Mouse (Mus musculus) megakaryocyte, embryonic 14.5 days (primary cell): Measurements from ENCODE around the gene Clip3. TPM values are rescaled to one million over a fixed set of nuclear protein-coding genes. Genes with fewer than 3 reads are reported as not detected.

Source experiments
- H3K27me3 ChIP-seq: replicated peaks from 2 replicates; pipeline ENCODE3; 2012; ENCODE audit warnings: inconsistent platforms
- H3K36me3 ChIP-seq: replicated peaks from 2 replicates; pipeline ENCODE3; 2012; ENCODE audit warnings: low read length, inconsistent platforms, mixed read lengths
- H3K4me1 ChIP-seq: 2 replicates; pipeline ENCODE4 v1.6.1; 2012; ENCODE audit warnings: inconsistent platforms
- H3K4me3 ChIP-seq: replicated peaks from 2 replicates; pipeline ENCODE3; 2012; ENCODE audit warnings: moderate library complexity, mild to moderate bottlenecking, inconsistent platforms
- H3K9me3 ChIP-seq: 2 replicates; pipeline ENCODE4 v1.6.1; 2012; ENCODE audit warnings: inconsistent platforms
- FLI1 ChIP-seq: IDR thresholded peaks from 2 replicates; pipeline ENCODE4 v1.6.1; 2012; ENCODE audit warnings: low read length, inconsistent platforms, mixed read lengths
- GATA1 ChIP-seq: IDR thresholded peaks from 3 replicates; pipeline ENCODE4 v1.6.1; 2012; ENCODE audit warnings: mixed read lengths, low read length, inconsistent platforms, borderline replicate concordance
- polyA plus RNA-seq: library from polyadenylated mRNA; stranded (reverse); fragments of >175 nt; gene quantifications from 2 replicates; pipeline ENCODE4 v1.2.3, GENCODE M21; 2012; ENCODE audit warnings: low replicate concordance; ENCODE audit not compliant: insufficient read depth

The Clip3 gene
- polyA plus RNA-seq, 1 experiment = 0.34 TPM

DNA sequence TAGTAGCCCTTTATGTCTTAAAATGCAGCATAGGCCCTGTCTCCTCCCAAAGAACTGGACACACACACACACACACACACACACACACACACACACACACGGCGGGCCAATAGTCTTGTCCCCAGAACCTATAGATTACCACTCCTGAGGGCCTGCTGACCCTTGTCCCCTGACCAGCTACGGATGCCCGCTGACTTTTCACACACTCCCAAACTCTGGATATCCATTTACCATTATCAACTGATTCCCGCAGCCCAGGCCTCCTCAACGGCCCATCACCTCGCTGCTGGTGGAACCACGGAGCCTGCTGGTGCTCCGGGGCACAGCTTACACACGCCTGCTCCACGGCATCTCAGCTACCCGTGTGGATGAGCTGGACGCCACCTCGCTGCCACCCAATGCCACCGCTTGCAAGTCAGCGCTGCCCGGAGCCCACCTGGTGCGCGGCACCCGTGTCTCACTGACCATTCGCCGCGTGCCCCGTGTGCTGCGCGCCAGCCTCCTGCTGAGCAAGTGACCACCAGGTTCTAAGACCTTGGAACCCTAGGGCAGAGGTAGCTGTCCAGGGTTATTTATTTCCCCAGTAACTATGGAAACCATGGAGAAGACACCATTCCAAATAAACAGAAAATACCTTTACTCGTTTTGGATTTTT, 22.3 kb downstream of the Clip3 start:
- peaks cover 40% of the 10 kb centered on the region for H3K4me1 ChIP-seq
- no peaks in the 10 kb centered on the region for H3K9me3 ChIP-seq
- TF ChIP-seq GATA1 (no peak), FLI1 (no peak)
- H3K36me3 ChIP-seq = peaks cover 42% of the 10 kb centered on the region
- H3K4me3 ChIP-seq = no peak overlapping the region
- no peaks in the 10 kb centered on the region for H3K27me3 ChIP-seq

DNA sequence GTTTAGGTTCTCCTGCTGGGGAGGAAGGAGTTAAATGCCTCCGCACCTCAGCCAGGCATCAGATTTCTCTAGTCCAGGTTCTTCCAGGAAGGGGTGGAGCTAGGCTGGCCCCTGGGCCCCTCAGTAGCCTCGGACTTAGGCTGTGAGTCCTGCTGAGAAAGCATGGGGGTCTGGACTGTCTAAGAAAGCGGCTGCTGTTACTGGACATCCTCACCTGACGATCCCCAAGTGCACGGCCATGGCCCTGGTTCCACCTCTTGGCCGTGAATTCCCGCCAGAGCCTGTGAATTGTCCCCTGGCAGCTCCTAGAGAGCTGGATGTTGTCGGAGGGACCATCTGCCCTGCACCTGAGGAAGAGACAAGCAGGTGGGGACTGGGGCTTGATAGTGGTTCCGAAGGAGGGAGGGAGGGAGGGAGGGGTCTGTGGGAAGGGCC, 23.2 kb downstream of the Clip3 start, which contains the start of gene Syne4:
Gene Syne4, plus strand, starts transcription at position 87 of the 435 bp plus-strand sequence.
- TF ChIP-seq GATA1 (no peak), FLI1 (no peak)
- no peaks in the 10 kb centered on the region for H3K27me3 ChIP-seq
- H3K36me3 ChIP-seq = peaks cover 43% of the 10 kb centered on the region
- peaks cover 34% of the 10 kb centered on the region for H3K4me1 ChIP-seq
- H3K4me3 ChIP-seq = no peak within 1 kb of the TSS
- H3K9me3 ChIP-seq = no peaks in the 10 kb centered on the region

DNA sequence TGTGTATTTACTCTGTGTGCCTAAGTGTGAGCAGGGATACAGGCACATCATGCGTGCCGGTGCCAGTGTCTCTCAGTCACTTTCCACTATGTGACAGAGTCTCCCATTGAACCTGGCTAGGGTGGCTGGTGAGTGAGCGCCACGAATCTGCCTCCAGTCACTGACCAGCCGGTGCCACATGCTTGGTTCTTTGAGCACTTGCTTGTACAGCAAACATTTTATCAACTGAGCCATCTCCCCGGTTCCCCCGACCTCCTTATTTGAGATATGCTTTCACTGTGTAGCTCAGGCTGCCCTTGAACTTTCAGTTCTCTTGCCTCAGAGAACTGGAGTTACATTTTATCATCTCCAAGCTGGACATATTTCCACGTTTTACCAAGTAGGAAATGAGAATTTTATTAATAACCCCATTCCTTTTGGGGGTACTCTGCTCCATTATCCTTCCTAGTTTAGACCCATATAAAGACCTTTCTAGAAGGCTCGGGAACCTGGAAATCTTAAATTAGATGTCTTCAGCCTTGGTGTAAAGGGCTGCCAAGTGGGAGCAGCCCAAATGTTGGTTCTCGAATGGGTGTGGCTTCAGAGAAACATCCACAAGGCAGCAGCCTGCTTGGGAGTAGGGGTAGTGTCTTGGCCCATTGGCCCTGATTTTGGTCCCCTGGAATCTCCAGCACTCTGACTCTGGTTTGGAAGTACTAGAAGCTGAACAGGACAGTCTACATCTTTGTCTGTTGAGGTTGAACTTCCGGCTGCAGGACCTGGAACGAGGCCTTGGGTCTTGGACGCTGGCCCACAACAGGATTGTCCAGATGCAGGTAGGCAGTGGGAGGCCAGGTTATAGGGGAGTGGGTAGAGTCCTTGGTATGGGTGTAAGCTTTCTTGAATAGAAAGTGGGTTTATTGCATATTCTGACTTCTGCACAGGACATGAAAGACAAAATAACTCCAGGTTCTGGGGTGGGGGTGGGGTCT, 24.3 kb downstream of the Clip3 start:
- no peaks in the 10 kb centered on the region for H3K9me3 ChIP-seq
- H3K36me3 ChIP-seq = peaks cover 37% of the 10 kb centered on the region
- no peak overlapping the region for H3K4me3 ChIP-seq
- H3K4me1 ChIP-seq = peaks cover 39% of the 10 kb centered on the region
- no peaks in the 10 kb centered on the region for H3K27me3 ChIP-seq
- TF ChIP-seq GATA1 (no peak), FLI1 (no peak)

DNA sequence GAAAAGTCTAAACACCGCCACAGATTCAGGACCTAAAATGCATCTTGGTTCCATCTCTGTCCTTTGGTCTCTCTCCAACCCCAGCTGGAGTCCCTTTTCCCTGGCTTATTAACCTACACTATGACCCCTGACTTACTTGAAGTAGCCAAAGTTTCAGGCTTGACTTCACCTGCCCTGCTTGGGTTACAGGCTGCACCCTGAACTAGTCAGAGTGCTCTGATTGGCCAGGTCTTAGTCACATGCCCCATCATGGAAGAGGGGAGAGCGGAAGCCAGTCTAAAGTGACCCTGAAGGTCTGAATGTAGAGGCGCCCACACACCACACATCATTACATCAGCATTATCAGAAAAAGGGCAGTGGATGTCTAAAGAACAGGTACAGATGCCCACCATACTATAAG, 26.6 kb downstream of the Clip3 start:
- Histone ChIP-seq H3K4me1 (peaks cover 56% of the 10 kb centered on the region), H3K9me3 (no peaks in the 10 kb centered on the region), H3K4me3 (no peak overlapping the region), H3K27me3 (no peaks in the 10 kb centered on the region), H3K36me3 (peaks cover 14% of the 10 kb centered on the region)
- TF ChIP-seq FLI1 (no peak), GATA1 (no peak)

DNA sequence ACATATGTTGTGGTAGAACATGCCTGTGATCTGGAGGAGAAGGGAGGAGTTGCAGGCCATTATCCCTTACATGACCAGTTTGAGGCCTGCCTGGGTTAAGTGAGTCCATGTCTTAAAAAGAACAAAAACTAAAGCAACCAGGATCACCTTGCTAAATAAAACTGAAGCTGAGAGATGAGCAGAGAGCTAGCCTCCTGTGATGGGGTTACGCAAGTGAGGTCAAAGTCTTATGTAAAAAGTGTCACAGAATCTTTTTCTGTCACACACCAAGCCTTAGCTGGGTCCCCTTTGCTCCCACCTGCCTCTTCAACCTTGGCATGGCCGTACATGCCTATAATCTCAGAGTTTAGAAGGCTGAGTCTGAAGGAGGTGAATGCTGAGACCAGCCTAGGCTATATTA, 29.4 kb downstream of the Clip3 start:
- H3K4me1 ChIP-seq = peaks cover 46% of the 10 kb centered on the region
- peak overlapping the region; percentile 98 for H3K4me3 ChIP-seq
- TF ChIP-seq GATA1 (no peak), FLI1 (no peak)
- H3K9me3 ChIP-seq = peaks cover 6% of the 10 kb centered on the region
- peaks cover 6% of the 10 kb centered on the region for H3K36me3 ChIP-seq
- H3K27me3 ChIP-seq = no peaks in the 10 kb centered on the region

DNA sequence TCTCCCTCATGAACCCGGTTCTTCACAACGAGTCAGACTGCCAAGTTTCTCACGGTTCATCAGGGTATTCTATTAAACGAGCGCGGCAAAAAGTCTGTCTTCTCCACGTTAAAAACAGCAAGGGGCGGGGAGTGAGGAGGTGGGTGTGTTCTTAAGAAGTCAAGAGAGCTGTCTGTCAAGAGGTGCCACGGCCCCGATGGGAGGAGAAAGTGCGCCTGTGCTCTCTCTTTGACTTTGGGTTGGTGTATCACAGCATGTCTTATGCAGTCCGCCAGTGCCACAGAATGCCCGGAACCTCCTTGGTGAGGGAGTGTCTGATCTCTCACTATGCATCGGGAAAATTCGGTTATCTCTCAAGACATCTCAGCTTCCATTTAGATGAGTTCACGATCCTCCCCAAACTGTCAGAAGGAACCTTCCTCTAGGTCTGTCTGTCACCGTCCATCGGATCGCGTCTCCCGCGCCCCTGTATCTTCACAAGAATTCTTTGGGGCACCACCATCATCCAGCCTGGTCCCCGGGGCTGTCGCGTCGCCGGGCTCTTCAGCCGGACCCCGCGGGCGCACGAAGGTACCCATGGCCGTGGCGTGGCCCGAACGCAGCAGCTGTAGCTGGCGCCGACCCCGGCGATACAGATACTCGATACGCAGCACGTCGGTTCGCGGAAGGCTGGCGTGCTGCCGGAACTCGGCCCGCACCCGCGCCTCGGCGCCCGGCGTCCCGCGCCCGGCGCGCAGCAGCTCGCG, 30.2 kb downstream of the Clip3 start, which contains the start of gene E130208F15Rik:
Gene E130208F15Rik, plus strand, starts transcription at position 202 of the 746 bp plus-strand sequence.
- no peak for TF ChIP-seq FLI1
- no peak for TF ChIP-seq GATA1
- H3K36me3 ChIP-seq = peaks cover 4% of the 10 kb centered on the region
- H3K27me3 ChIP-seq = no peaks in the 10 kb centered on the region
- H3K4me3 ChIP-seq = peak within 1 kb of the TSS; percentile 98
- H3K9me3 ChIP-seq = peaks cover 6% of the 10 kb centered on the region
- peaks cover 46% of the 10 kb centered on the region for H3K4me1 ChIP-seq

DNA sequence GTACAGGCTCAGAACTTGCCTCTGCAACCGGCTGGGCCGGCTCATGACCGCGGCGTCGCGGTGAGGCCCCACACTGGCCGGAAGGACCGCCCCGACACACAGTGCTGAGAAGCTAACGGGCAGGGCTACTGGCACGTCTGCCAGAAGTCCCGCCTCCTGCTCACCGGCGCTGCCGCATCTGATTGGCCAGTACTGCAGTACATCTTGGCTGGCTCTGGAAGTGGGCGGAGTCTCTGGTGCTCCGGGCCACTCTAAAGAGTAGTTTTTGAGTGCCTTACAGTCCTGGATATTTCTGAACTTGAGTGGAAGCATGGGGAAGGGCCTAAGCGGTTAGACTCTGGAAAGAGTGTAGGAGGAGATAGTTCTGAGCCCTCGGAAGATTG, 30.7 kb downstream of the Clip3 start:
- H3K36me3 ChIP-seq = peaks cover 4% of the 10 kb centered on the region
- H3K9me3 ChIP-seq = peaks cover 6% of the 10 kb centered on the region
- peaks cover 3% of the 10 kb centered on the region for H3K27me3 ChIP-seq
- peak overlapping the region; percentile 98 for H3K4me3 ChIP-seq
- TF ChIP-seq FLI1 (no peak), GATA1 (no peak)
- H3K4me1 ChIP-seq = peaks cover 46% of the 10 kb centered on the region

DNA sequence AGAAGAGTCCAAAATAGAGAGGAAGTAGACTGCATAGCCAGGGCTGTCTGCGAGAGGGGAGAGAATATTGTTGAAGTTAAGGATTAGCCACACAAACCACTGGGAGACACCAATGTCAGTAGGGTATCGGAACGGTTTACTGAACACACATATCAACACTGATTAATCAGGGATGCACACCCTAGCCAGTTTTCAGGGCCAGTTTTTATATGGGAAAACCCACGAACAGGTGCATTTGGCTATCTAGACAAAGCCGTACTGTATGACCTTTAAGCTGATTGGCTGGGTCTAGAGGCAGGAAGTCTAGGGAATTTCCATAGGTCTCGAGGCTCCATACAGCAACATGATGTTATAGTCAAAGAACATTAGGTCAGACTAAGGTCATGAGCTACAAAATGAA, 31.3 kb downstream of the Clip3 start:
- Histone ChIP-seq H3K4me1 (peaks cover 45% of the 10 kb centered on the region), H3K9me3 (peaks cover 6% of the 10 kb centered on the region), H3K27me3 (peaks cover 8% of the 10 kb centered on the region), H3K4me3 (peak overlapping the region; percentile 98), H3K36me3 (peaks cover 4% of the 10 kb centered on the region)
- TF ChIP-seq FLI1 = no peak
- TF ChIP-seq GATA1 = no peak

DNA sequence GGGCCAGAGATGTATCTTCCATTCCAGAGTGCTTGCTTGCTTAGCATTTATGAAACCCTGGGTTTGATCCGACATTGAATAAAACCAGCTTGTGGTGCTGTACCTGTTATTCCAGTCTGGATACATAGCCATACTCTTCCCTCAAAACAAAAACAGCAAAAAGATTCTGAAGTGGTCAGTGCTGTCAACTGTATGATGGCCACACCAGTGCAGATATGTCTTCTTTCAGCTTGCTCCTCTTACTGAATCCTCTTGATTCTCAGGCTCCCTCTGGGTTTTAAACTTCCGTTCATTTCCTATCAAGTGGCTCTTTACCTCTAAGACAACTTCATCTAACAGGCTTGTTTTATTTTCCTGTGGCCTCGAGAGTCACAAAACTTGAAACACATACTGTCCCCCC, 32.3 kb downstream of the Clip3 start, which contains the start of gene Sdhaf1:
Gene Sdhaf1, minus strand, starts transcription at position 101 of the 400 bp plus-strand sequence.
- H3K4me1 ChIP-seq = peaks cover 38% of the 10 kb centered on the region
- H3K9me3 ChIP-seq = peaks cover 6% of the 10 kb centered on the region
- peaks cover 4% of the 10 kb centered on the region for H3K36me3 ChIP-seq
- peaks cover 14% of the 10 kb centered on the region for H3K27me3 ChIP-seq
- peak within 1 kb of the TSS; percentile 98 for H3K4me3 ChIP-seq
- TF ChIP-seq GATA1 (no peak), FLI1 (no peak)
